ENCODE assay signal across 10 mouse cellular contexts in genomic region chr10:95265576-95265975, GRCm38 (mm10). TPM values are rescaled to one million over a fixed set of nuclear protein-coding genes. Genes with fewer than 3 reads are reported as not detected.
DNase-seq lines count a peak whose midpoint lies in the region; ATAC-seq and TF ChIP-seq lines count a peak whose summit lies in the region.
"Had no signal": no experiment of that assay in that cellular context is flagged by ENCODE, and none has a peak within 500 bp of the region (broad histone marks: within the 10 kb centered on the region; RNA-seq: fewer than 3 reads in every experiment).

No protein-coding gene starts in this region.

- H3K4me1 ChIP-seq in heart, embryonic 16.5 days (ENCODE audit: control insufficient read depth, insufficient read depth, low read length), result peaks cover 15% of the 10 kb centered on the region
- H3K4me1 ChIP-seq in limb, embryonic 13.5 days, result peaks cover 41% of the 10 kb centered on the region
- peaks cover 19% of the 10 kb centered on the region for H3K4me1 ChIP-seq in thymus, adult 2 months (replicated peaks; ENCODE audit: control insufficient read depth, insufficient read depth, low read length)

- no peak overlapping the region for H3K27ac ChIP-seq in heart, embryonic 16.5 days (ENCODE audit: low read length)
- H3K27ac ChIP-seq in limb, embryonic 13.5 days, result peak overlapping the region; percentile 17; the same call in 1 of the 2 replicates
- no peak overlapping the region for H3K27ac ChIP-seq in thymus, adult 2 months (ENCODE audit: control insufficient read depth, insufficient read depth, low read length)

- ATAC-seq in heart, embryonic 16.5 days (replicated peaks; ENCODE audit: extremely low read depth, insufficient read depth, low FRiP score), result no peak
- ATAC-seq in limb, embryonic 13.5 days (ENCODE audit: low FRiP score, low read depth), result no peak
- ATAC-seq: Patski had no signal

- H3K9me3 ChIP-seq in heart, embryonic 16.5 days (replicated peaks; ENCODE audit: control insufficient read depth, low read length), result no peaks in the 10 kb centered on the region
- H3K9me3 ChIP-seq in limb, embryonic 13.5 days, result no peaks in the 10 kb centered on the region

- no peak for DNase-seq in heart, adult 11 months
- peak; percentile 29 to 45 for DNase-seq in right cerebral cortex, postnatal 36 days (ENCODE audit: low spot score in 2 of 2)
- DNase-seq in right cerebral cortex, postnatal 14 days, result no peak
- no peak for DNase-seq in natural killer cell, adult 2 months (ENCODE audit: low spot score in 2 of 2)
- no peak for DNase-seq in MN1 (ENCODE audit: low spot score)
- no peak for DNase-seq in thymus, adult 2 months
- DNase-seq: cerebellum, adult 9-11 months had no signal

- no peak overlapping the region for H3K4me3 ChIP-seq in heart, embryonic 16.5 days (ENCODE audit: low read length)
- no peak overlapping the region for H3K4me3 ChIP-seq in limb, embryonic 13.5 days
- no peak overlapping the region for H3K4me3 ChIP-seq in thymus, adult 2 months (ENCODE audit: control insufficient read depth, insufficient read depth, low read length)

- peak overlapping the region; percentile 91 for H3K4me2 ChIP-seq in heart, embryonic 16.5 days (ENCODE audit: low read depth, low read length)
- peak overlapping the region; percentile 83; the same call in 1 of the 2 replicates for H3K4me2 ChIP-seq in limb, embryonic 13.5 days (replicated peaks)

- peak overlapping the region; percentile 77 for H3K9ac ChIP-seq in heart, embryonic 16.5 days (ENCODE audit: low read length)
- H3K9ac ChIP-seq in limb, embryonic 13.5 days, result no peak overlapping the region

- no peak for TF ChIP-seq CTCF in thymus, adult 2 months (IDR thresholded peaks at IDR 0.05; ENCODE audit: borderline replicate concordance, control insufficient read depth, extremely low read depth, insufficient read depth, low read length, poor library complexity)

- no peaks in the 10 kb centered on the region for H3K36me3 ChIP-seq in heart, embryonic 16.5 days (ENCODE audit: control insufficient read depth, insufficient read depth)
- H3K36me3 ChIP-seq in limb, embryonic 13.5 days, result no peaks in the 10 kb centered on the region
- no peaks in the 10 kb centered on the region for H3K36me3 ChIP-seq in thymus, adult 2 months (ENCODE audit: control insufficient read depth, insufficient read depth, low read length)

- TF ChIP-seq POLR2A in thymus, adult 2 months (IDR thresholded peaks at IDR 0.05; ENCODE audit: control insufficient read depth, extremely low read depth, insufficient read depth, low read length, poor library complexity), result no peak

- no peaks in the 10 kb centered on the region for H3K27me3 ChIP-seq in heart, embryonic 16.5 days (ENCODE audit: control insufficient read depth, insufficient read depth, low read length)
- H3K27me3 ChIP-seq in limb, embryonic 13.5 days, result peaks cover 11% of the 10 kb centered on the region
- no peaks in the 10 kb centered on the region for H3K27me3 ChIP-seq in thymus, adult 2 months (ENCODE audit: control insufficient read depth, insufficient read depth, low read length)
- H3K27me3 ChIP-seq: Patski had no signal

- WGBS in heart, embryonic 16.5 days, result 73% methylated on average over 4 of the region's 4 CpGs
- WGBS in limb, embryonic 13.5 days, result 77% methylated on average over 4 of the region's 4 CpGs
- WGBS in thymus, adult 2 months, result 61% methylated on average over 4 of the region's 4 CpGs

RNA-seq across cellular contexts. Expression of gene Cradd, which starts 58.4 kb away (rescaled TPM):
- 7.5 and 7.6 TPM in 2 replicates for polyA plus RNA-seq in heart, embryonic 16.5 days (2015; fragmentation: Nextera tagmentation; extraction: Ambion mirVana)
- 9.7 and 11.4 TPM in 2 replicates for polyA plus RNA-seq in limb, embryonic 13.5 days (2015; fragmentation: Nextera tagmentation; extraction: Ambion mirVana)
- polyA plus RNA-seq in thymus, adult 2 months (2012; rRNA removed), result 15.2 and 15.8 TPM in 2 replicates

Comparison
In these comparisons a context has a peak if more than half of its experiments do, and no peak if none do; other contexts are left out.
1. DNase-seq: peak in right cerebral cortex, postnatal 36 days (2 of 2); none in heart, adult 11 months (single experiment), right cerebral cortex, postnatal 14 days (single experiment), natural killer cell, adult 2 months (0 of 2), MN1 (single experiment) and thymus, adult 2 months (single experiment).